Mouse (Mus musculus) thymus, adult 2 months (tissue): Measurements from ENCODE around the gene Kcnt1.

Experiments
- CTCF ChIP-seq: fragments of 200-500 bp; IDR thresholded peaks from 2 replicates; pipeline ENCODE4 v1.5.1; 2012; ENCODE audit warnings: mild to moderate bottlenecking, control low read depth, low read length, moderate library complexity, borderline replicate concordance; ENCODE audit not compliant: control insufficient read depth, poor library complexity, insufficient read depth; ENCODE audit errors: extremely low read depth
- POLR2A ChIP-seq: fragments of 200-500 bp; IDR thresholded peaks from 2 replicates; pipeline ENCODE4 v1.6.1; 2012; ENCODE audit warnings: mild to moderate bottlenecking, low read length, control low read depth, moderate library complexity; ENCODE audit not compliant: control insufficient read depth, poor library complexity, insufficient read depth; ENCODE audit errors: extremely low read depth

- TF ChIP-seq POLR2A (no peak), CTCF (no peak)
Measured at GRCm38 (mm10) chr2:25866656-25867055, 3.1 kb downstream of the Kcnt1 start.
